Mouse (Mus musculus) intestine, embryonic 15.5 days (tissue): ENCODE measurements around the gene Srarp. TPM values are rescaled to one million over a fixed set of nuclear protein-coding genes. Genes with fewer than 3 reads are reported as not detected.
A peak's percentile ranks its signal among the peaks of the same experiment; 100 is the strongest.

Experiments used
- ATAC-seq: fragments of 200-750 bp; cut with Nextera tagmentation; 2 replicates; pipeline ENCODE4 v1.8.0; 2017; ENCODE audit warnings: moderate TSS enrichment, moderate library complexity
- H3K27ac ChIP-seq: fragments of 300-500 bp; sonication (generic); 2 replicates; pipeline ENCODE4 v1.5.1; 2015; ENCODE audit warnings: mild to moderate bottlenecking, inconsistent platforms
- H3K27me3 ChIP-seq: fragments of 300-500 bp; sonication (generic); replicated peaks from 2 replicates; pipeline ENCODE4 v1.6.1; 2015; ENCODE audit warnings: inconsistent platforms
- H3K36me3 ChIP-seq: fragments of 300-500 bp; sonication (generic); 2 replicates; pipeline ENCODE4 v1.6.1; 2015; ENCODE audit warnings: inconsistent platforms
- H3K4me1 ChIP-seq: fragments of 300-500 bp; sonication (generic); replicated peaks from 2 replicates; pipeline ENCODE4 v1.6.1; 2015; ENCODE audit warnings: inconsistent platforms
- H3K4me2 ChIP-seq: fragments of 300-500 bp; sonication (generic); replicated peaks from 2 replicates; pipeline ENCODE4 v1.6.1; 2015; ENCODE audit warnings: mild to moderate bottlenecking, inconsistent platforms
- H3K4me3 ChIP-seq: fragments of 300-500 bp; sonication (generic); replicated peaks from 2 replicates; pipeline ENCODE4 v1.5.1; 2015; ENCODE audit warnings: inconsistent platforms
- H3K9ac ChIP-seq: fragments of 300-500 bp; sonication (generic); 2 replicates; pipeline ENCODE4 v1.6.1; 2015; ENCODE audit warnings: inconsistent platforms
- H3K9me3 ChIP-seq: fragments of 300-500 bp; sonication (generic); 2 replicates; pipeline ENCODE4 v1.6.1; 2016; ENCODE audit warnings: inconsistent platforms
- WGBS: fragments of 180-500 bp; shearing (Covaris S2); methylation state at CpG from one replicate; pipeline ENCODE4 v1.1.7; 2015; 5-methylcytosine and 5-hydroxymethylcytosine counted together
- polyA plus RNA-seq: library from polyadenylated mRNA; unstranded; fragments of >200 nt; fragmentation: Nextera tagmentation; extraction: Ambion mirVana; gene quantifications from 2 replicates; pipeline ENCODE4 v1.2.1, GENCODE M21; 2015

Srarp gene
- polyA plus RNA-seq, 1 experiment from 2014 or later: not detected

DNA sequence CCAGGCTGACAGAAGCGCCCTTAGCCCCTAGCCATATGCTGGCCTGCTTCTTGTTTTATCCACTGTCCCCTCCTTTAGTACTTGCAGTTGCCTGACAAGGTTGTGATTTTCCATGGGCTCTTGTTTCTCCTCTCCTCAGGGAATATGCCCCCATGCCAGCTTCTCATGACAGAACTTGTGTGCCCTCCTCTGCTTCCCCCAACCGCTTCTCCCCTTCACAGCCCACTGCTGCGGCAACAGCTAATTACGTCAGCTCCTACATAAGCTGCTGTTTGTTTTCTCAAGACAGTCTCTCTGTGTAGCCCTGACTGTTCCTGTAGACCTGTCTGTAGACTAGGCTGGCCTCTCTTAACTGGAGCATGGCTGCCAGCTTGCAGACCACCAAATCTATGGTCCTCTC, 19.6 kb upstream of the Srarp start:
- no peak overlapping the region for H3K27ac ChIP-seq
- no peak overlapping the region for H3K4me2 ChIP-seq
- H3K9me3 ChIP-seq: no peaks in the 10 kb centered on the region

DNA sequence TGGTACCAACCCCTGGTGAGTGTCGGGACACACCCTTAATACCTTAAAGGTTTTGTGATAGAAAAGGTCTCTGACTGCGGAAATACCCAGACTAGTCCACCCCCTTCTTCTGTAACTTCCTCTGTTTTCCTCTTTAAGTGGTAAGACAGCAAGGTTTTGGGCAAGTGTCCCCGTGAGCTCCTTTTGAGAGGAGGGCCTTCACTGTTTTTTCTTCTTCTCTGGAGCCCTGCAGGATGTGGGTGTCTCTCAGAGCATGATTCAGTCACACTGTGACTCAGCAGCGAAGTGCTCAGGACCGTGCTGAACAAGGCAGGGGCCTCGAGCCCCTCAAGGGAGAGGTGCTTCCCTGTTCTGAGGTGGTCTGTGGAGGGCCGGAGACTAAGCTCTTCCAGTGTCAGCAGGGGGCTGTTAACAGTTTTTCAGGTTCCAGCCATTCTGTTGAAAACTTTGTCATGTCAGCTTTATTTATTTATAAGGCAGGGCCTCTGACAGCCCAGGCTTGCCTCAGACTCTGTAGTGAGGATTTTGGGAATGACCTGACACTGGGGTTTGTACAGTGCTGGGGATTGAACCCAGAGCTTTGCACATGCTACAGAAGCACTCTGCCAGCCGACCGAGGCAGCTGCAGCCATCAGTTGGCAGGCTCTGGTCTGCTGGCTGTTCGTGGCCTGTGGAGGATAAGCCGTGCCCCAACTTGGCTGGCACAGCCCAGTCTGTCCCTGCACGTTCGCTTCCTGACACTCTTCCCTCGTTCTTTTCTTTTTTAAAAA, 18.9 kb upstream of the Srarp start:
- no peaks in the 10 kb centered on the region for H3K9me3 ChIP-seq
- no peak overlapping the region for H3K9ac ChIP-seq
- H3K27ac ChIP-seq: no peak overlapping the region
- ATAC-seq: no peak
- H3K27me3 ChIP-seq: no peaks in the 10 kb centered on the region
- no peaks in the 10 kb centered on the region for H3K36me3 ChIP-seq
- H3K4me3 ChIP-seq: no peak overlapping the region
- WGBS: 73% methylated on average over 14 of the region's 14 CpGs
- H3K4me2 ChIP-seq: no peak overlapping the region
- peaks cover 20% of the 10 kb centered on the region for H3K4me1 ChIP-seq

More for the DNA sequence above, 19.6 kb upstream of the Srarp start:
- Histone ChIP-seq H3K9ac (no peak overlapping the region), H3K4me1 (peaks cover 20% of the 10 kb centered on the region), H3K36me3 (no peaks in the 10 kb centered on the region), H3K27me3 (no peaks in the 10 kb centered on the region), H3K4me3 (no peak overlapping the region)
- 76% methylated on average over 4 of the region's 4 CpGs for WGBS
- no peak for ATAC-seq

DNA sequence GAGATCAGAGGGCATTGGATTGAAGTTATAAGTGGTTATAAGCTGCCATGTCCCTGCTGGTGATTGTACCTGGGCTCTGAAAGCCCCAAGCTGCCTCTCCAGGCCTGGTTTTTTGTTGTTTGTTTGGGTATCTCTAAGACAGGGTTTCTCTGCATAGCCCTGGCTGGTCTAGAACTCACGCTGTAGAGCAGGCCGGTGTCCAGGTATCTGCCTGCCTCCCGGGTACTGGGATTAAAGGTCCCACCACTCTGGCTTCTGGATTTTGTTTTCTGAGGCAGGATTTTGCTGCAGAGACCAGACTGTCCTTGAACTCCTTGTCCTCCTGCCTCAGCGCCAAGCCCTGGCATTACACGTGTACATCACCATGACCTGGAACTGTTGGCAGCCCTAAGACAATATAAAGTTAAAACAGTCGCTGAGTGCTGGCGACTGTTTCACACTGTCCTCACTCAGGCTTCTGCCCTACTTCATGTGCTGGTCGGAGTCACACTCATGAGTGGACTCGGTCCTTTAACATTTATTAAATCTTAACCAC, 16.1 kb upstream of the Srarp start:
- H3K27ac ChIP-seq: no peak overlapping the region
- WGBS: 89% methylated on average over 9 of the region's 9 CpGs
- H3K9ac ChIP-seq: no peak overlapping the region
- H3K27me3 ChIP-seq: no peaks in the 10 kb centered on the region
- H3K36me3 ChIP-seq: peaks cover 9% of the 10 kb centered on the region
- no peak overlapping the region for H3K4me3 ChIP-seq
- H3K4me1 ChIP-seq: 0 out of 2 replicates have a peak, but pooled peaks cover 9% of the 10 kb centered on the region
- ATAC-seq: no peak
- no peaks in the 10 kb centered on the region for H3K9me3 ChIP-seq
- no peak overlapping the region for H3K4me2 ChIP-seq

DNA sequence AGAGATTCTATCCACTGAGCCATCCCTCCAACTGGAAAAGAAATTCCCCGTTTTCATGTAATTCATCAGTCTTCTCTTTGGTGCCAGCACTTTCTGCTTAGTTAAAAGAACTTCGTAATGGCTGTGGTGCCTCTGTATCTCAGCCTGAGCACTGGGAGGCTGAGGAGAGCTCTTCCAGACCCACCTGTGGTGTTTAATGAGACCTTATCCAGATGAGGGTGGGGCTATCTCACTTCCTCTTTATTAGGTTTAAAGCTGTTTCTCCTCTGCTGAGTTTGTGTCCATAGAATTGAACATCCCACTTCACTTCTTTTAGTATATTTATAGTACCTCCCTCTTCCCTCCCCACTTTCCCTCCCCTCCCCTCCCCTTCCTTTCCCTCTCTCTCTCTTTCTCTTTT, 15.3 kb upstream of the Srarp start:
- no peak for ATAC-seq
- H3K9ac ChIP-seq: no peak overlapping the region
- WGBS: 92% methylated on average over 2 of the region's 2 CpGs

DNA sequence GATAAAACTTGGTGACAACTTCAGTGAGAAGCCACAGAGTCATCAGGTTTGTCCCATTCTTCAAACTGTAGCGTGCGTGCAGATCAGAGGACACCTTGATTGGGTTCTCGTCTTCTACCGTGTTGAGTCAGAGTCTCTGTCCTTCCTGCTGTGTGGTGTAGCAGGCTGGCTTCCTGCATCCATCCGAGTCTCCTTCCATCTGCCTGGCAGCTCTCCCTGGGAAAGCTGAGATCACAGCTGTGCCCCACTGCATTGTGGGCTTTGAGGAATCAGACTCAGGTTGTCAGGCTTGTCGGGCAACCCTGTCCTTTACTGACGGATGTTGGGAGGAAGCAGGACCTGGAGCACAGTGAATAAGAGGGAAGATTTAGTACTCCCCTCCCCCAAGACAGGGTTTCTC, 10.3 kb upstream of the Srarp start:
- no peak overlapping the region for H3K4me3 ChIP-seq
- 72% methylated on average over 7 of the region's 7 CpGs for WGBS
- H3K9ac ChIP-seq: no peak overlapping the region
- no peaks in the 10 kb centered on the region for H3K27me3 ChIP-seq
- H3K4me1 ChIP-seq: peaks cover 12% of the 10 kb centered on the region
- H3K9me3 ChIP-seq: no peaks in the 10 kb centered on the region
- H3K27ac ChIP-seq: no peak overlapping the region
- no peak for ATAC-seq
- H3K36me3 ChIP-seq: peaks cover 9% of the 10 kb centered on the region
- H3K4me2 ChIP-seq: no peak overlapping the region

More for the DNA sequence above, 15.3 kb upstream of the Srarp start:
- Histone ChIP-seq H3K27me3 (no peaks in the 10 kb centered on the region), H3K27ac (no peak overlapping the region), H3K9me3 (no peaks in the 10 kb centered on the region), H3K4me3 (no peak overlapping the region), H3K4me1 (0 out of 2 replicates have a peak, but pooled peaks cover 5% of the 10 kb centered on the region), H3K4me2 (no peak overlapping the region), H3K36me3 (peaks cover 9% of the 10 kb centered on the region)

DNA sequence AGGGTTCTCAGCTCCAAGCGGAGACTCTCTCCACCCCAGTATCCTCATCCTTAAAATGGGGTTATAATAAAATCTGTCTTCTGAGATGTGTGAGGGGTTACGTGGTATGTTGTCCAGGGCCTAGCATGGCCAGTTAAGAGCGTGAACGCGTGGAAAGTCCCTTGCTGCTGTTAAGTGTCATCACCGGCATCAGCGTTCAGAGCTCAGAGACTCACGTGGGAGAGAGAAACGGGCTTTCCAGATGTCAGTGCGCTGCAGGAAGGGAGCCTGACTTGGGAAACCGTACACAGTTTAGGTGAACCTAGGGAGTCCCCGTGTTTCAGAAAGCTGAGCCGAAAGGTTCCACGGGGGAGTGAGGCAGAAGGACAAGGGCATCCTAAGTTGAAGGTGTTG, 9.4 kb upstream of the Srarp start:
- peaks cover 15% of the 10 kb centered on the region for H3K4me1 ChIP-seq
- H3K36me3 ChIP-seq: peaks cover 9% of the 10 kb centered on the region
- H3K27ac ChIP-seq: no peak overlapping the region
- 14% methylated on average over 14 of the region's 14 CpGs for WGBS
- peak overlapping the region; percentile 95 for H3K9ac ChIP-seq
- H3K9me3 ChIP-seq: no peaks in the 10 kb centered on the region
- H3K4me3 ChIP-seq: peak overlapping the region; percentile 100
- ATAC-seq: no peak
- peak overlapping the region; percentile 77 for H3K4me2 ChIP-seq
- H3K27me3 ChIP-seq: no peaks in the 10 kb centered on the region

DNA sequence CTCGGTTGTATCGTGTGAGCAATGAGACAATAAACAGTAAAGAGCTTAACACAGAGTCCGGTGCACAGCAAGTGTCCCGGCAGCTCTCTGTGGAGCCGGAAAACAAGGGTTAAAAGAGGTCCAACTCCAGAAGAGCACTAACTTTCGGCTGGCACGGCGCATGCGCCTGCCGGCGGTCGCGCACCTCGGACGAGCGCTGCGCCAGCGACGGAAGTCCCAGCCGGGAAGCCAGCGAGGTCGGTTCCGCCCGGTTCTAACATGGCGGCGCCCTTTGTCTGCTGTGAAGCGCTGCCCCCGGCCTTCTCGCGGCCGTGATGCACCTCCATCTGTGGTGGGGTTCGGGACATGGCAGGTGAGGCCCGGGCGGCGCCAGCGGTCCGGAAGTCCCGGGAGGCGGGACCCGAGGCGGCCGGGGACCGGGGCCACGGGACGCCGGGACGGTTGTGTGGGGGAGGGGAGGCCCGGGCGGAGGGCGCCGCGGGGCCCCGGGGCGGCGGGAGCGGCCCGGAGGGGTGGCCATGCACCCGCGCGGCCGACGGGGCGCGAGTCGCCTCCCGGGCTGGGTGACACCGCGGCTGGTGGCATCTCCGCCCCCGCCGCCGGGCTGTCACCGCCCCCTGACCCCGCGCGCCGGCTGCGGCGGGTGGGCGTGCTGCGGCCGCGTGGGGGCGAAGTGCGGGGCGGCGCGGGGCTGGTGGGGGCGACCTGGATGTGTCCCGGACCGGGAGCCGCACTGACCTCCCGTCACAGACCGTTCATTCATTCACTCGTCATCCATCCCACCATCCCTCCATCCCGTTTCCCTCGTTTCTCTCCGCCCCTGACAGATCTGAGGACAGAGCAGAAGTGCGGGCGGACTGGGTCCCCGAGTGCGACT, 8.8 kb upstream of the Srarp start, which contains the start of gene Zbtb17:
Zbtb17 (plus strand) TSS at position 204 of the 877 bp plus-strand sequence.
- peak; percentile 94 for ATAC-seq
- under 1% methylated on average over 88 of the region's 102 CpGs for WGBS

DNA sequence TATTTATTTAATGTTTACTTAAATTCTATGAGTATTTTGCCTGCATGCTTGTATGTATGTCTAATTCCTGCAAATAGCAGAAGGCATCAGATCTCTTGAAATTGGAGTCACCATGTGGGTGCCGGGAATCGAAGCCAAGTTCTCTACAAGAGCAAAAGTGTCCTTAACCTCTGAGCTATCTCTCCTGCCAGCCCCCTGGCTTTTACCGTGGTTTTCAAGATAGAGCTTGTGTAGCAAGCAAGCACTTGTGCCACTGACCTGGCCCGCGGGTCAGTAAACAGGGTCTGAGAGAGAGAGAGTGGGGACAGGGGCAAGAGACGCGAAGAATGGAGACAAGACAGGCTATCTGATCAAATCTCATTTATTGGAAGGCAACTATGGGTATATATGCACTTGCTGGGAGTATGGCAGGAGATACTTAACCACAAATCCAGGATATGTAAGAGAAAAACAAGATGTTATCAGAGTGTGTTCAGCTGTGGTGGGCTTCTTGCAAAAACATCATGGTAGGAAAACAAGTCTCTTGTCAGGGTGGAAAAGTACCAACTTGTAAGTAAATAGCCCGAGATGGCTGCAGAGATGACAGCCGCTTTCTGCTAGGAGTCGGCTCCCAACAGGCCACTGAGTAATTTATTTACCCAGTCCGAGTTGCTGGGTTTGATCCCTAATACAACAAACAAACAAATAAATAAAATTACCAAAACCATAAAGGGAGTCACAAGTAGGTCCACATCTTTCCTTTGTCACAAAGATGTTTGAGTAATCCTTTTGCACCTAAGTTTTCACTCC, 7.9 kb upstream of the Srarp start:
- Histone ChIP-seq H3K9me3 (no peaks in the 10 kb centered on the region), H3K4me1 (peaks cover 15% of the 10 kb centered on the region), H3K27ac (no peak overlapping the region), H3K4me2 (peak overlapping the region; percentile 77), H3K9ac (no peak overlapping the region), H3K36me3 (peaks cover 6% of the 10 kb centered on the region), H3K27me3 (no peaks in the 10 kb centered on the region), H3K4me3 (peak overlapping the region; percentile 100)
- 39% methylated on average over 11 of the region's 11 CpGs for WGBS
- ATAC-seq: peak; percentile 15

More for the DNA sequence above, 8.8 kb upstream of the Srarp start, which contains the start of gene Zbtb17:
- Histone ChIP-seq H3K4me1 (peaks cover 15% of the 10 kb centered on the region), H3K36me3 (peaks cover 9% of the 10 kb centered on the region), H3K27ac (peak within 1 kb of the TSS; percentile 70), H3K9ac (peak within 1 kb of the TSS; percentile 95), H3K4me2 (peak within 1 kb of the TSS; percentile 77), H3K4me3 (peak within 1 kb of the TSS; percentile 100), H3K27me3 (no peaks in the 10 kb centered on the region), H3K9me3 (no peaks in the 10 kb centered on the region)

DNA sequence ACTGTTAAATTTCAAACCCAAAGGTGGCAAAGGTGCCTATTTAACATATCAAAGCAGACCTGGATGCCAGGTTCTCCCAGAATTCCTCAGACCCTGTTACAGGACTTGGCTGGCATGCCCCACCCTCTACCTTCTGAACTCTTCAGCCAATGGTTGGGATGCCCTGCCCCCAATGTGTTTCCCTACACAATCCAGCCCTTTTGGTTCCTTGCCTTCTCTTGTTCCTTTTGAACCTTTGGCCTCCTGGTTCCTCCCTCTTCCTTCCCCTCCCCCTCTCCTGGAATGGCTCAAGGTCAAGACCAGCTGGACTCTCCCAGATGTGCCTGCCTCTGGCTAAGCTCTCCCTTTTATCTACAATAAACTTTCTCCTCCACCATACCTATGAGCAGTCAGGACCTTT, 5.0 kb upstream of the Srarp start:
- Histone ChIP-seq H3K9me3 (no peaks in the 10 kb centered on the region), H3K4me3 (no peak overlapping the region), H3K4me1 (peaks cover 15% of the 10 kb centered on the region), H3K36me3 (no peaks in the 10 kb centered on the region), H3K9ac (no peak overlapping the region), H3K27ac (no peak overlapping the region), H3K27me3 (no peaks in the 10 kb centered on the region), H3K4me2 (no peak overlapping the region)
- ATAC-seq: no peak

DNA sequence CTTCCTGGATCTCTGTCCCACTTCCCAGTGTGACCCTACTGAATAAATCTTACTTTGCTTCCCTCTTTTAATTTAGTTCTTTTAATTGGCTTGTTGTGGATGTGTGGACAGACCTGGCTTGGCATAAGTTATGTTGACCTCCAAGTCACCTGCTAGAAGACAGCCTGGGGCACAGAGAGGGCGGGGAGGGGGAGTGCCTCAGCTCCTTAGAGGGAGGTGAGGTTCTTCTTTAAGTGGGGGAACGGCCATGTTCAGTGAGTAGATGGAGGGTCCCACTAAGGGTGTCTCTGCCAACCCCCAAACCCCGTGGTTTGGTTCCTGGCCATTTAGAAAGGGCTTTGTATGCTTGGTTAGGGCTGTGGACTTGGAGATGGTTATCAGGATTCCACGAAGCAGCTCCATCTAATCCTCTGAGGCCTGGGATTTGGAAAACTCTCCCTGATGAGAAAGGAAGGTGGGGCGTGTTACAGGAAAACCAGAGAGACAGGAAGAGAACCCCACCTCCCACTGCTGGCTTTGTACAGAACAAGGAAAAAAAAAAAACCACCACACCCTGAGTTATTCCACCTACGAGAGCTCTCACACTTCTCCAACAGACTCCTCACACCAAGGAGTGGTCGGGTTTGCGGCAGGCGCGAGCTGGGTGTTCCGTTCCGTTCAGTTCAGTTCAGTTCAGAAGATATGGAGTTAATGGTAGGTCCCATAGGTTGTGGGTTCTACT, 3.3 kb upstream of the Srarp start:
- Histone ChIP-seq H3K9me3 (no peaks in the 10 kb centered on the region), H3K4me1 (0 out of 2 replicates have a peak, but pooled peaks cover 8% of the 10 kb centered on the region), H3K4me2 (no peak overlapping the region), H3K9ac (no peak overlapping the region), H3K27ac (no peak overlapping the region), H3K4me3 (no peak overlapping the region), H3K27me3 (no peaks in the 10 kb centered on the region), H3K36me3 (no peaks in the 10 kb centered on the region)
- ATAC-seq: no peak
- 67% methylated on average over 12 of the region's 12 CpGs for WGBS

DNA sequence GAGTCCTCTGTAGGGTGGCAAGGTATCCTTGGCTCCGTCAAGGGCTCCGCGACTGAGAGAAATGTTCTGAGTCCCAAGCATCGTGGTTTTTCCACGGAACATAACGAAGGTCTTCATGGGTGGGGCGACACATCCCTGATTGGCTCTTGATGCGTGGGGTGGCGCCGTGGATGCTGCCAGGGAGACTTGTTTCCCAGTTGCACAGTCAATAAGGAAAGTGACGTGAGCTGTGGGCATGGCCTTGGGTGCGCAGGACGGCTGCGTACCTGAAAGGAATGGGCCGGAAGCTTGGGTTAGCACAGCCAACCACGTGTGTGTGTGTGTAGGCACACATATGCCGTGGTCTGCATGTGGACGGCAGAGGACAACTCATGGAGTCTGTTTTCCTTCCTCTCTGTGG, 2.7 kb downstream of the Srarp start:
- no peak for ATAC-seq
- Histone ChIP-seq H3K27ac (no peak overlapping the region), H3K9ac (no peak overlapping the region), H3K4me2 (no peak overlapping the region), H3K9me3 (no peaks in the 10 kb centered on the region), H3K27me3 (no peaks in the 10 kb centered on the region), H3K4me3 (no peak overlapping the region), H3K36me3 (no peaks in the 10 kb centered on the region), H3K4me1 (no peaks in the 10 kb centered on the region)
- WGBS: 84% methylated on average over 18 of the region's 18 CpGs
